Mouse (Mus musculus): ENCODE results near the gene Slc35a2.
A peak's percentile ranks its signal among the peaks of the same experiment; 100 is the strongest.
"Not testable (repeated sequence)": the region's sequence is repeated elsewhere in the genome, so short reads cannot be mapped to it uniquely, and the experiment has no call there.

The Slc35a2 gene

GRCm38 (mm10) chrX:7907735-7908134 lies 23.9 kb downstream of the Slc35a2 start, which contains the start of gene Gm10491:
Gene Gm10491, minus strand, starts transcription at chrX:7907835.
- DNase-seq (ENCODE audit: low spot score in 2 of 2): no peak

- DNase-seq (ENCODE audit: low spot score in 2 of 2): not testable (repeated sequence)
Observed at GRCm38 (mm10) chrX:7909242-7909641, 25.4 kb downstream of the Slc35a2 start, which contains the start of gene Gm10490. Gene Gm10490, plus strand, starts transcription at chrX:7909542.

- no peak for DNase-seq (ENCODE audit: low spot score in 2 of 2)
Observed at GRCm38 (mm10) chrX:7910473-7910872, 26.6 kb downstream of the Slc35a2 start.

DNA sequence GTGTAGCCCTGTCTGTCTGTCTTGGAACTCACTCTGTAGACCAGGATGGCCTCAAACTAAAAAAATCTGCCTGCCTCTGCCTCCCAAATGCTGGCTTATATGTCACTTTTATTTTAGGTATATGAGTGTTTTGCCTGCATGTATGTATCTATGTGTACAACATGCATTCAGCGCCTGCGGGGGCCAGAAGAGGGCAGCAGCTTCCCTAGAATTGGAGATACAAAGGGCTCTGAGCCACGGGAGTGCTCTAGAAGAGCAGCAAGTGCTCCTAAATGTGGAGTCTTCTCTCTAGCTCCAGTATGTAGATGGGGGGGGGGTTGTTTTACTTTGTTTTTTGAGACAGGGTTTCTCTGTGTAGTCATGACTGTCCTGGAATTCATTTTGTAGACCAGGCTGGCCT lies 31.8 kb downstream of the Slc35a2 start:
- peak; percentile 11 to 24 for DNase-seq (ENCODE audit: low spot score in 2 of 2)

GRCm38 (mm10) chrX:7917960-7918359 lies 34.1 kb downstream of the Slc35a2 start:
- DNase-seq (ENCODE audit: low spot score in 2 of 2): not testable (repeated sequence)

GRCm38 (mm10) chrX:7919601-7920383 lies 36.0 kb downstream of the Slc35a2 start, which contains the start of gene Pcsk1n:
Gene Pcsk1n, plus strand, starts transcription at chrX:7919822.
- DNase-seq (ENCODE audit: low spot score in 2 of 2): no peak

- DNase-seq (ENCODE audit: low spot score in 2 of 2): no peak
Observed at GRCm38 (mm10) chrX:7922032-7922431, 38.2 kb downstream of the Slc35a2 start.

GRCm38 (mm10) chrX:7926266-7926665 lies 42.4 kb downstream of the Slc35a2 start:
- DNase-seq (ENCODE audit: low spot score in 2 of 2): no peak

- DNase-seq (ENCODE audit: low spot score in 2 of 2): no peak
Observed at GRCm38 (mm10) chrX:7927116-7927515, 43.3 kb downstream of the Slc35a2 start.

DNA sequence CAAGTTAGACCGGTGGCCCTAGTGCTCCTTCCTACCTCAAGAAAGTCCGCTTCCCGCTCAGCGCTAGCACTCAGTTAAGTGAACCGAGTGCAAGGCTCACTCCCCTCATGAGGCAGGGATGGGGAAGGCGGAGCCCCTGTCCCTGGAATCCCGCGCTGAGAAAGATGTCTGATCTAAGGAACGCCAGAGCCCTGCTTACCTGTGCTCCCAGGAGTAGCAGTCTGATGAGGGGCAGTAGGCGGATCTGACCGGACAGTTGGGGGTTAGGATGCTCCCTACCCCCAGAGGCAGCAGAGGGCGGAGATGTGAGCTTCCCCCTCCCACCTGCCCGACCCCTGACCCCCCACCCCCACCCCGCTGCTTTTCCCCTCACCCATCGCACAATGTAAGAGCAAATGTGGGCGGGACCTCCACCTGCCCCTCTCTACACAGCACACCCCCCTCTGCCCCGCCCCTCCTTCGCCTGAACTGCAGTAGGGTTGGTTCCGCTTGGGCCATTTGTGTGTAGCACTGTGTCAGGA lies 44.5 kb downstream of the Slc35a2 start, which contains the start of gene Eras:
Gene Eras (minus strand): TSS at position 338 of the 521 bp plus-strand sequence.
- DNase-seq (ENCODE audit: low spot score in 2 of 2): no peak

GRCm38 (mm10) chrX:7936874-7937273 lies 53.0 kb downstream of the Slc35a2 start:
- no peak for DNase-seq (ENCODE audit: low spot score in 2 of 2)

- DNase-seq (ENCODE audit: low spot score in 2 of 2): no peak
Observed at GRCm38 (mm10) chrX:7937667-7938066, 53.8 kb downstream of the Slc35a2 start.
